Mouse (Mus musculus) embryonic facial prominence, embryonic 11.5 days (tissue): Measurements from ENCODE around the gene Timm29. TPM values are rescaled to one million over a fixed set of nuclear protein-coding genes. Genes with fewer than 3 reads are reported as not detected.
A peak's percentile ranks its signal among the peaks of the same experiment; 100 is the strongest.

Experiments used
- ATAC-seq: fragments of 200-750 bp; cut with Nextera tagmentation; replicated peaks from 2 replicates; pipeline ENCODE4 v1.8.0; 2017; ENCODE audit warnings: low read depth; ENCODE audit not compliant: insufficient number of reproducible peaks, low FRiP score, low TSS enrichment
- DNase-seq: peaks from one replicate; pipeline ENCODE4 v3.0.0-alpha.2; 2015; ENCODE audit warnings: low spot score
- H3K27ac ChIP-seq: fragments of 300-500 bp; sonication (generic); replicated peaks from 2 replicates; pipeline ENCODE4 v1.5.1; 2014; ENCODE audit warnings: mild to moderate bottlenecking, low read depth, low read length, control low read depth
- H3K27me3 ChIP-seq: fragments of 300-500 bp; sonication (generic); 2 replicates; pipeline ENCODE4 v1.6.1; 2014; ENCODE audit warnings: mild to moderate bottlenecking, low read length, moderate library complexity, mixed read lengths; ENCODE audit not compliant: control insufficient read depth, insufficient read depth
- H3K36me3 ChIP-seq: fragments of 300-500 bp; sonication (generic); replicated peaks from 2 replicates; pipeline ENCODE4 v1.6.1; 2014; ENCODE audit warnings: low read depth, mild to moderate bottlenecking, low read length, moderate library complexity, mixed read lengths; ENCODE audit not compliant: control insufficient read depth, insufficient read depth
- H3K4me1 ChIP-seq: fragments of 300-500 bp; sonication (generic); 2 replicates; pipeline ENCODE4 v1.6.1; 2014; ENCODE audit warnings: low read length, mixed read lengths; ENCODE audit not compliant: control insufficient read depth, insufficient read depth
- H3K4me2 ChIP-seq: fragments of 300-500 bp; sonication (generic); 2 replicates; pipeline ENCODE4 v1.6.1; 2014; ENCODE audit warnings: low read depth, mild to moderate bottlenecking, control low read depth, low read length, moderate library complexity
- H3K4me3 ChIP-seq: fragments of 300-500 bp; sonication (generic); 2 replicates; pipeline ENCODE4 v1.5.1; 2014; ENCODE audit warnings: low read depth, low read length, control low read depth
- H3K9ac ChIP-seq: fragments of 300-500 bp; sonication (generic); replicated peaks from 2 replicates; pipeline ENCODE4 v1.6.1; 2014; ENCODE audit warnings: mild to moderate bottlenecking, control low read depth, low read length
- H3K9me3 ChIP-seq: fragments of 300-500 bp; sonication (generic); replicated peaks from 2 replicates; pipeline ENCODE4 v1.6.1; 2016; ENCODE audit warnings: mild to moderate bottlenecking, low read length, inconsistent platforms, mixed read lengths; ENCODE audit not compliant: control insufficient read depth
- WGBS: fragments of 180-500 bp; shearing (Covaris S2); extraction: QIAGEN DNeasy Blood & Tissue Kit; methylation state at CpG from one replicate; pipeline ENCODE4 v1.1.7; 2014; 5-methylcytosine and 5-hydroxymethylcytosine counted together
- microRNA counts: library from miRNA; unstranded; fragments of <30 nt; microRNA quantifications from one replicate; lab custom pipeline; 2016
- microRNA-seq: library from miRNA; unstranded; fragments of <30 nt; microRNA quantifications from one replicate; pipeline ENCODE4, GENCODE M21; 2016; ENCODE audit warnings: borderline number of aligned reads
- polyA plus RNA-seq: library from polyadenylated mRNA; unstranded; fragments of >200 nt; fragmentation: Nextera tagmentation; extraction: Ambion mirVana; gene quantifications from 2 replicates; pipeline ENCODE4 v1.2.1, GENCODE M21; 2014

The Timm29 gene
- polyA plus RNA-seq, 1 experiment from 2014 or later: 51.2 TPM

DNA sequence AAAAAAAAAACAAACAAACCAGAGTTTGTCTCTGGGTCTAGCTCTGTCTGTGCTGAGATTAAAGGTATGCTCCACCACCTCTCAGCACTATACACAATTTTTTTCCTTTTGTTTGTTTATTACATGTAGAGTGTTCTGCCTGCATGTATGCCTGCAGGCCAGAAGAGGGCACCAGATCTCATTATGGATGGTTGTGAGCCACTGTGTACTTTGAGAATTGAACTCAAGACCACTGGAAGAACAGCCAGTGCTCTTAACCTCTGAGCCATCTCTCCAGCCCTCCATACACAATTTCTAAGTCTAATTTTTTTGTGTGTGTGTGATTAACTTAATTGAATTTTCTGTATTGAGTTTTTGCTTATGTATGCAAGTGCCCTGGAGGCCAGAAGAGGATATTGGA is 34.0 kb downstream of the Timm29 start:
- no peaks in the 10 kb centered on the region for H3K36me3 ChIP-seq
- no peaks in the 10 kb centered on the region for H3K27me3 ChIP-seq
- ATAC-seq: no peak
- no peak overlapping the region for H3K4me2 ChIP-seq
- H3K9ac ChIP-seq: no peak overlapping the region
- H3K9me3 ChIP-seq: no peaks in the 10 kb centered on the region
- no peak overlapping the region for H3K4me3 ChIP-seq
- no peaks in the 10 kb centered on the region for H3K4me1 ChIP-seq
- DNase-seq: no peak
- no peak overlapping the region for H3K27ac ChIP-seq

DNA sequence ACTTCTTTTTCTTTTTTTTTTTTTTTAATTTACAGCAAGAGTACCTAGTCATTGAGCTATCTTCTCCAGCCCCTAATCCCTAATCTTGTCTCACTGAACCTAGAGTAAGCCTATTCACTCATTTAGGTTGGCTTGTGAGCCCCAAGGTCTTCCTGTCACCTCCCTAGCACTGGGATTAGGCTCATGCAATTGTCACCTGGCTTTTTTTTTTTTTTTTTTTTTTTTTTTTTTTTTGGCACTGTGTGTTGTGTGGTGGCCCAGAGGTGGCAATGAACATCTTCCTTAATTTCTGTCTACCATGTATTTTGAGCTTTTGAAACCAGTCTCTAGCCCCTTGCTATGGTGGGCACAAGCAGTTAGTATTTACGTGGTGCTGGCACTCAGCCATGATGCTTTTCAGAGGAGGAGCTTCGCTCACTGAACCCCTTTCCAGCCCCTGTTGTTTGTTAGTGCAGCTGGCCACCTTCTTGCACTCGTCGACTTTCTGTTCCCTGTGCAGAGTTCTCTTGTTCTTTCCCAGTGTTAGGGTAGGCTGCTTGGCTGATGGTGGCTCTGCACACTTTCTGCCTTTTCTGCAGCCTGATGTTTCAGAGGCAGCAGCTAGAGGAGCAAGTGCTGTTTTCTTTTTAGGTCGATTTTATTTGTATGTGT is 34.7 kb downstream of the Timm29 start:
- no peaks in the 10 kb centered on the region for H3K4me1 ChIP-seq
- H3K36me3 ChIP-seq: no peaks in the 10 kb centered on the region
- DNase-seq: no peak
- H3K4me3 ChIP-seq: no peak overlapping the region
- H3K4me2 ChIP-seq: no peak overlapping the region
- no peak overlapping the region for H3K27ac ChIP-seq
- 89% methylated on average over 5 of the region's 5 CpGs for WGBS
- H3K9ac ChIP-seq: no peak overlapping the region
- ATAC-seq: no peak
- no peaks in the 10 kb centered on the region for H3K27me3 ChIP-seq
- H3K9me3 ChIP-seq: no peaks in the 10 kb centered on the region

DNA sequence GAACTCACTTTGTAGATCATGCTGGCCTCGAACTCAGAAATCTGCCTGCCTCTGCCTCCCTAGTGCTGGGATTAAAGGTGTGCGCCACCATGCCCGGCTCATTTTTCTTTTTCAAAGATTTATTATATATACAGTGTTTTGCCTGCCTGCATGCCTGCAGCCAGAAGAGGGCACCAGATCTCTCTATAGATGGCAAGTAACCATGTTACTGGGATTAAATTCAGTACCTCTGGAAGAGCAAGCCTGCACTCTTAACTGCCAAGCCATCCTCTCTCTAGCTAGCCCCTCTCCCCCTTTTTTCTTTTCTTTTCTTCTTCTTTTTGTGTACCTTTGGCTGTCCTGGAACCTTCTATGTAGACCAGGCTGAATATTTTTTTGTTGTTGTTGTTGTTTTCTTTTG is 38.2 kb downstream of the Timm29 start:
- WGBS: 86% methylated on average over 3 of the region's 3 CpGs
- Histone ChIP-seq H3K27ac (no peak overlapping the region), H3K9me3 (no peaks in the 10 kb centered on the region), H3K27me3 (no peaks in the 10 kb centered on the region), H3K4me3 (no peak overlapping the region), H3K4me2 (no peak overlapping the region), H3K9ac (no peak overlapping the region), H3K36me3 (peaks cover 3% of the 10 kb centered on the region), H3K4me1 (no peaks in the 10 kb centered on the region)
- DNase-seq: peak; percentile 43
- no peak for ATAC-seq

DNA sequence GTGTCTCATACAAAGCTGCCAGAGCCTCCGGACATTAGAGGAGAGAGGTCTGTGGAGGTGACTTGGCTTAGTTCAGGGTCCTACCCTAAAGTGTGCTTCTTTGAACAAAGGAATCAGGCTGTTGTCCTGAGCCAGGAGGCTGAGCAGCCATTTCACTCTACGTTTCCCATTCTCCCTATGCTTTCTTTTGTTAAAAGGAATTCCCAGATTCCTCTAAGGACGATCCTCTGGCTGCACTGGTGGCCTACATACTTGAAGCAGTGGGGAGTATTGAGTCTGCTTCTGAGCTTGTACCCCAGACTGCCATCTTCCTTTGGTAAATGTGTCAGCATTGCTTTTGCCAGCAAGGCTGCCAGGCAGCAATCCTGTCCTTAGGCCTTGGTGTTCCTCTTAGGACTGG is 40.6 kb downstream of the Timm29 start:
- no peaks in the 10 kb centered on the region for H3K27me3 ChIP-seq
- H3K9me3 ChIP-seq: no peaks in the 10 kb centered on the region
- no peak overlapping the region for H3K4me2 ChIP-seq
- H3K36me3 ChIP-seq: peaks cover 15% of the 10 kb centered on the region
- H3K4me1 ChIP-seq: no peaks in the 10 kb centered on the region
- DNase-seq (no peak), ATAC-seq (no peak)
- whole genome bisulfite sequencing: 87% methylated on average over 3 of the region's 3 CpGs
- no peak overlapping the region for H3K4me3 ChIP-seq
- H3K27ac ChIP-seq: no peak overlapping the region
- no peak overlapping the region for H3K9ac ChIP-seq

DNA sequence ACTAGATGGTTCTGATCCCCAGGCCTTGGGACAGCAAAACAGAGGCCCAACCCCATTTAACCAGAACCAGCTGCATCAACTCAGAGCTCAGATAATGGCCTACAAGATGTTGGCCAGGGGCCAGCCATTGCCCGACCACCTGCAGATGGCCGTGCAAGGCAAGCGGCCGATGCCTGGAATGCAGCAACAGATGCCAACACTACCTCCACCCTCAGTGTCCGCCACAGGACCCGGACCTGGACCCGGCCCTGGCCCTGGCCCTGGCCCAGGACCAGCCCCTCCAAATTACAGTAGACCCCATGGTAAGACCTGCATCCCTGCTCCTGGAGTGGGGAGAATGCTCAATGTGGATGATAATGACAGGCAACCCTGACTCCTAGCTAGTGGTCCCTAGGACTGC is 43.1 kb downstream of the Timm29 start:
- no peak overlapping the region for H3K4me3 ChIP-seq
- ATAC-seq (no peak), DNase-seq (no peak)
- no peaks in the 10 kb centered on the region for H3K27me3 ChIP-seq
- no peak overlapping the region for H3K9ac ChIP-seq
- WGBS: 84% methylated on average over 7 of the region's 7 CpGs
- no peak overlapping the region for H3K27ac ChIP-seq
- H3K9me3 ChIP-seq: no peaks in the 10 kb centered on the region
- peaks cover 30% of the 10 kb centered on the region for H3K36me3 ChIP-seq
- H3K4me1 ChIP-seq: no peaks in the 10 kb centered on the region
- H3K4me2 ChIP-seq: no peak overlapping the region

DNA sequence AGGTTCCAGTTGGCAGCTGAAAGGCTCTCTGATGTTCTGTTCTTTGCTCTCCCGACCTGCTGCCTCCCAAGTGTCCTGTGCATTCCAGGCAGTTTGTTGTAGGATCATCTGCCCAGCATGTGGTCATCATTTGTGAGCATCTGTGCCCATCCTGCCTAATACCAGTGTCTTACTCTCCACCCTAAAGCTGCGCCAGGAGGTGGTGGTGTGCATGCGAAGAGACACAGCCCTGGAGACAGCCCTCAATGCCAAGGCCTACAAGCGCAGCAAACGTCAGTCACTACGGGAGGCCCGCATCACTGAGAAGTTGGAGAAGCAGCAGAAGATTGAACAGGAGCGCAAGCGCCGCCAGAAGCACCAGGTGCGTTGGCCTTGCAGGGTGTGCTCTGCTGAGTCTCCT is 46.5 kb downstream of the Timm29 start:
- Histone ChIP-seq H3K9me3 (no peaks in the 10 kb centered on the region), H3K27ac (no peak overlapping the region), H3K36me3 (peaks cover 52% of the 10 kb centered on the region), H3K4me1 (no peaks in the 10 kb centered on the region), H3K4me3 (no peak overlapping the region), H3K4me2 (no peak overlapping the region), H3K27me3 (no peaks in the 10 kb centered on the region), H3K9ac (no peak overlapping the region)
- no peak for DNase-seq
- WGBS: 94% methylated on average over 11 of the region's 11 CpGs
- ATAC-seq: no peak

MicroRNA genes within 50 kb of the gene (microRNA counts, 519-probe panel; counts per million panel counts)
- microRNA mmu-miR-1946b (lab: Ali Mortazavi, UCI): not detected

Small RNA genes lying within 50 kb of the gene (microRNA-seq; reads per million reads assigned to microRNA genes)
- not detected for gene Mir1946b

Other genes starting within 250 kb of the Timm29 start
- gene Ilf3, start 224.9 kb upstream of the Timm29 start, polyA plus RNA-seq: 248 and 256 TPM in 2 replicates
- gene Qtrt1, start 180.9 kb upstream of the Timm29 start, polyA plus RNA-seq: 47.6 and 51.5 TPM in 2 replicates
- 57.1 and 58.0 TPM in 2 replicates for gene Dnm2, start 167.8 kb upstream of the Timm29 start, polyA plus RNA-seq
- gene Tmed1, start 82.5 kb upstream of the Timm29 start, polyA plus RNA-seq: 81.3 and 86.9 TPM in 2 replicates
- gene AB124611, start 66.5 kb upstream of the Timm29 start, polyA plus RNA-seq: 1.00 and 1.4 TPM in 2 replicates
- 62.4 and 64.2 TPM in 2 replicates for gene Carm1, start 45.8 kb upstream of the Timm29 start, polyA plus RNA-seq
- gene Yipf2, start 106 bp downstream of the Timm29 start, polyA plus RNA-seq: 13.1 and 13.8 TPM in 2 replicates
- gene Smarca4, start 23.4 kb downstream of the Timm29 start, polyA plus RNA-seq: 106 and 119 TPM in 2 replicates
- gene Ldlr, start 130.8 kb downstream of the Timm29 start, polyA plus RNA-seq: 14.7 and 15.0 TPM in 2 replicates
- gene Spc24, start 167.6 kb downstream of the Timm29 start, polyA plus RNA-seq: 126 and 132 TPM in 2 replicates
- 6.1 and 7.6 TPM in 2 replicates for gene Kank2, start 206.0 kb downstream of the Timm29 start, polyA plus RNA-seq
- gene Angptl8, start 242.8 kb downstream of the Timm29 start, polyA plus RNA-seq: 0.25 TPM in 1 of 2 replicates, not detected in the other